Mouse (Mus musculus) urinary bladder, postnatal 14 days (tissue): ENCODE results near the gene Dpf3.

Experiments
- DNase-seq: peaks from one replicate; pipeline ENCODE4 v3.0.0; 2021; ENCODE audit warnings: low spot score

Dpf3 gene

DNA sequence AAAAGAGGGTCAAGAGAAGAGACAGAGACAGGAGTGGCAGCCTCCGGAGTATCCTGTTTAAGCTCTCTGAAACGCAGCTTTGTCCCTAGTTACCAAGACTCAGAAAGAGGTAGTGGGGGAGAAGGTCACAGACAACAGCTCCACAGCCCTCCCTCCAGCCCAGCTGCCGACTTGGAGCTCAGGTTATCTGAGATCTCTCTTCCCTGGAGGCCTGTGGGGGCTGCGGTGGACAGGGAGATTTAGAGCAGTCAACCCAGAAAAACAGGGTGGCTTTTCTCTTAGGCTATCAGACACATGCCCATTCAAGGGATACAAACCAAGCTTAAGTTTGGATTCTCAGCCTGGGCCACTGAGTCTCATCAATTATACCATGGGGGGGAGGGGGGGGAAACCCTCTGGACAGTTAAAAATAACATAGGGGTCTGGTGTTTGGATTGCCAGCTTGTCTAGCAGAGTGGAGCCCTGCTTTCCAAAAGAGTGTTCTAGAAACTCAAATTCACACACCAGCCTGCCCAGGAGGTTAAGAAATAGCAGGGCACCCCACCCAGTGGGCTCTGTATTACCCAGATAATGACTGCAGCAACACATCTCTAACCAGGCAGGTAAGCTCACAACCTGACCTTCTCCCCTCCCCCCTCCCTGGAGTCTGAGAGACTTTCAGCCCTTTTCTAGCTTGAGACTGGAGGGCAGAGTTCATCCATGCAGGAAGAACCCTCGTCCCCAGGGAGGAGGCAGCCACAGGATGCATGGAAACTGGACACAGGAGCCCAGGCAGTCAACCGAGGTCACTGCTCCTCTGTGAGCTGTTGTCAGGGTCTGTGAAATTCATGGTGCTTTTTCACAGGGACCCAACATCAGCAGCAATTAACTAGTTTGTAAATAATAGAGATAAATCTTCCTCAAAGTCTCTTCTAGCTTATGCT lies 20.7 kb downstream of the Dpf3 start:
- no peak for DNase-seq

DNA sequence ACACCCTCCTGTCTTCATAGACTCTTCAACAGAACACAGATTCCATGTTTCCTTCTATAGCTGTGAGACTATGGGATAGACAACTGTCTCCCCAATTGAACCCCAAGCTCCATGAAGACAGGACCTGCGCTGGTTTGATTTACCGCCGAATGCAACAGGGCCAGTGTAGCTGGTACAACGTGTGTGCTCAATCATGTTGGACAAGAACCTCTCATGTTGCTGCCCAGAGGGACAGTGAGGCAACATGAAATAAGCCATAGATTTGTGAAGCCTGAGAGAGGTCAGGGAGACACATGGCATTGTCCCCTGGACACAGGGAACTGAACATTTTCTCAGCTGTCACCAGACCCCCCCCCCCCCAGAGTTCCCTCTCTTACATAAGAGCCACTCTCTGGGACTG lies 21.5 kb downstream of the Dpf3 start:
- no peak for DNase-seq

DNA sequence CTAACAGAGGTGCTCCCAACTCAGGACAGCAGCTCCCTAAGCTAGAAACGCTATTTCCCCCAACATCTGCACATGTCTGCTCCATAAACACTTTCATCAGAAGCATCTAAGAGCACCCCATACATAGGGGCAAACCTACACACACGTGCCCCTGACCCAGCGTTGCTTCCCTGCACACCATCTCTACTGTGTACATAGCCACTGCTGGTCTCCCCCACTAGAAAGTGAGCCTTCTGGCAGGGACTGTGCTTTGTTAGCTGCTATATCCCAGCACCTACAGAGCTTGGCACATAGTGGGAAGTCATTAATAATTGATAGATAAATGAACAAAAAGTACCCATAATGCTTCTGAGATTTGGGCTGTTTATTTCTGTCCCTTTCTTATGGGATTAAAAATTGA lies 27.2 kb downstream of the Dpf3 start:
- DNase-seq = no peak

DNA sequence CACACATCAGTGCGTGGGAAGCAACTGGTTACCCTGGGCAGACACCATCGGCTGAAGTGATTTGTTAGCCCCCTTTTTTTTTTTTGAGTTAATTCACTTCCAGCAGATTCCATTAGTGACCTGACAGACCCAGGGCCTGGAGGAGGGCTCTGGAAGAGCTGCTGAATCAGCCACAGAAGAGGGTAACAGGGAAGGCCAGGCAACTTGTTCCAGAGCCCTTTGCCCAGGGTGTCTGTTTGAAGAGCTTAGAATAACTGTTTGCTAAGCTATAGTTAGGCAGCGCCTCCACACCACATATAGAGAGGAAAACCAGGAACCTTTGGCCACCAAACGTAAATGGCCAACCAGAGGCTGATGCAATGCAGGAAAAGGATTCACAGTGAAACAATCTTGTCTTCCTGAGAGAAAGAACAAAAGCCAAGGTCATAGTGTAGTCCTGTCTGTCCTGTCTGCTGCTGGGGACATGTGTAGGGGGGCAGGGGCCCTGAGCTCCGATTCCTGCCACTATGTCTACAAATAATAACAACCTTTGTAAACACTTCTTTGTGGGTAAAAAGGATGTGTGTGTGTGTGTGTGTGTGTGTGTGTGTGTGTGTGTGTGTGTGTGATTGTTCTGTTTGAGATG lies 32.7 kb downstream of the Dpf3 start:
- DNase-seq = no peak

DNA sequence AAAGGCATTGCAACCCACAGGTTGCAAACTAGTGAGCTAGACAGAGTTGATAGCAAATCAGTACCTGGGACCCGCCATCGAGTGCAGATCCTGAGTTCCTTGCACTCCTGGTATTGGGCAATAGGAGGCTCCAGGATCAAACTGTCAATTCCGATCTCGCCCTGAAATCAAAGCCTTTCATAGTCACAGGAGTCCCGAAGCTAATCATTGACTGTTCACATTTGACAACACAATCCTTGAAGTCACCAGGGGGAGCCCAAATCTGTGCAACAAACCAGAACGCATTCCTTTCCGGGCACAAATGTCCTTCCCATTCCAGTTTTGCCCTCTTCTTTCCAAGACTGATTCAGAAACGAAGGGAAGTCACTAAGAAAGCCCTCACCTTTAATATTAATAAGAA lies 35.7 kb downstream of the Dpf3 start:
- DNase-seq = no peak

DNA sequence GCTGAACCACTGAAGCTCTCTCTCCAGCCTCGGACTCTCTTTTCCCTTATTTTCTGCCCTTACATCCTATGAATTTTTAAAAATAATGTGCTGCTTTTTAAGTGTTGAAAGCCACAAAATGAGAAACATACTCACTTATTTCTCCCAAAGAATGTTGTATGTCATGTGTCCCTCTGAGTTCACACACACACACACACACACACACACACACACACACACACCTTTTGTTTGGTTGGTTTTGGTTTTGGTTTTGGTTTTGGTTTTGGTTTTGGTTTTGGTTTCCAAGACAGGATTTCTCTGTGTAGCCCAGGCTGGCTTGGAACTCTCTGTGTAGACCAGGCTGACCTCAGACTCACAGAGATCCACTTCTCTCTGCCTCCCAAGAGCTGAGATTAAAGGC lies 37.0 kb downstream of the Dpf3 start:
- DNase-seq = no peak

DNA sequence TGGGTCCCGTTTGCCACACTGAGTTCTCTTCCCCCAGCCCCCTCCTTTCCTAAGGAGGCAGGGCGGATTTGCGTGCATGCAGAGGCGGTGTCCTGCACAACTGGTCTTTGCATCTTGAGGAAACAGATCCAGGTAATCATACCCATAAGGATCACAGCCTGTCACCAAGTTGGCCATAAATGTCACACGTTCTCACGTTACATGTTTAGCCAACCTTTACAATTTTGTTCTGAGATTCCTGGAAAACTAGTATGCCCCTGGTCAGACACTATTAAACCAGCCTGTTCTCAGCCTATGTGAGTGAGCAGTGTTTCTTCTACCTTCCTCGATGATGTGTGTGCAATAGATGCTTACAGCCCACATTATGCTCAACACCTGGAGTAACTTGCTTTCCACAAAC lies 38.3 kb downstream of the Dpf3 start:
- no peak for DNase-seq

DNA sequence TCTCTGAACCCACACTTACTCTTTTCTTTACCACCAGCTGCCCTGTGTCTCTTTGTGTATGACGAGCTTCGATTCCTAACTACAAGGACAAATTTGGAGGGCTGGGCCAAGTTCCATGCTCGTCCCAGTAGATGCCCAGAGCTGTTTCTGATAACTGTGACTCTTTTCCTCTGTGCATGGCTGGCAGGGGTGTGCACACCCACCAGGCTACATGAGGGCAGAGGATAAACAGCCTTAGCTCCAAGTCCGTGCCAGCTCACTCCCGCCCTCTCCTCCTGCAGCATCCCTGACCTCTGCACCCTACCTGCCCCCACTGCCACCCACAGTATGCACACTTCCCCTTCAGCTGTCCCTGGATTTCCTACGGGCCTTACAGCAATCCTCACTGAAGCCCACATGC lies 41.9 kb downstream of the Dpf3 start:
- no peak for DNase-seq

DNA sequence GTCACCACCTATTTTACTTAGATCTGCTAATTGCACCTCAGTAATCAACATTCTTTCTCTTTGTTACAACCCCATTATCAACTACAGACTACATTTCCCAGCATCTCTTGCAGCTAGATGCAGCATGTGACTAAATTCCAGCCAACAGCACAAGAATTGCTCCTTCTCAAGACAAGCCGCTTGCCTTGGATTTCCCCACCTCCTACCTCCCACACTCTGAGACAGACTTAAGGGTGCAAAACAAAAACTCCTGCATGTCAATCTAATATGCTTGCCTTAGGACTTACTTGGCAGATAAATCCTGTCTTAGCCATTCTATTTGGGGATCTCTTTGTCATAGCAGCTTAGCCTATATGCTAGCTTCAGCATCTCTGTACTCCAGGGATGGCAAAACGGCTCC lies 43.1 kb downstream of the Dpf3 start:
- no peak for DNase-seq

DNA sequence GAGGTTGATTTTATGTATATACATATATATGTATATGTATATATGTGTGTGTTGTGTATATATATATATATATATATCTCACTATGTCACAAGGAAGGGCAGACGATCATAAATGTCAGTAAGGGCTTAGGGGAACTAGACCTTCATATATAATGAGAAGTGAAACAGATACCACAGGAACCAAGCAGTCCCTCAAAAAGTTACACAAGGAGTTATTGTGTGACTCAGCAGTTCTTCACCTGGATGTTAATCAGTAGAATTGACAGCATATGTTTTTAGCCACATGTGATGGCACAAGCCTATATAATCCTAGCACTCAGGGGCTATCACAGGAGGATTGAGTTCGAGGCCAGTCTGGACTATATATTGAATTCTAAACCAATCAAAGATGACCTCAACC lies 49.5 kb downstream of the Dpf3 start:
- no peak for DNase-seq

DNA sequence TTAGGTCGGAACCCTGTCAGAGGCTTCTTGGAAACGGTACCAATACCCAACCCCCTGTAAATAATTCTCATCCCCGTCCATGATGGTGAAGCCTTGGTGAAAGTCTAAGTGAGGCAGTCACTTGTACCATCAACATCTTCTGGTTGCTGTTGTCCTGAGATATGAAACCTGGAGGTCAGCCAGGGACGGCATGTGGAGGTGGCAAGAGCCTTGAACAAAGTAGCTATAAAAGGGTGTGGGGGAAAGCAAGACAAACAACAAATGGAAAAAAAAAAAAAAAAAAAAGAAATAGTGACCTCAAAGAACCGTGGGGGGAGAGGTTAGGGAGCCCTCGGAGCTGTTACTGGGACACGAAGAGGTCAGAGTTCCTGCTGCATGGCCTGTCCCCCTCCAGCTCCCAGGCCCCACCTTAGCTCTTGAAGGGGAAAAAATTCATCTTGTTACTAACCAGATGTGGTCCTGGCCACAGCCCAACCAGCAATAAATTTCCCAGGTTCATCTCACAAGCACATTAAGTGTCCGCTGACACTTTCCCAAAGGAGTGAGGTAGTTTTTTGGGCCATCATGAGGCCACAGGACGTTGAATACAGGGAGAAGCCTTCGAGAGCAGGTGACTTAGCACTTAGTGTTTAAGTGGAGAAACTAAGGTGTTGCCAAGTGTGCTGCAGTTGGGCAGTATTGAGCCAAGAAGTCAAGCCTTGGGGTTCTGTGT lies 53.4 kb downstream of the Dpf3 start:
- DNase-seq = no peak

DNA sequence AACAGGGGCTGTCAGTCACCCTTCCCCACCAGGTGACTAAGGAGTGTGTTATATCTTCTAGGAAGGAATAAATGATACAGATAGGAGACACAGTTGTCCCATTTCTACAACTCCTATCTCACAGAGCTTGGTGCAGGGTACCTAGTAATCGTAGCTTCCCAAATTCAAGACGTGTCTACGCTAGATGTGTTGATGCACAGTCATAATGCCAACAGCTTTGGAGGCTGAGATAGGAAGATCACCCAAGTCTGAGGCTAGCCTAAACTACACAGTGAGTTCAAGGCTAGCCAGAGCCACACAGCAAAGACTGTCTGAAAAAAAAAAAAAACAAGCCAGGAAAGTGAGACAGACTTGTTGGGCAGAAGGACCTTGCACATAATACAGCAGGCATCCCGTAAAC lies 54.1 kb downstream of the Dpf3 start:
- DNase-seq = no peak

DNA sequence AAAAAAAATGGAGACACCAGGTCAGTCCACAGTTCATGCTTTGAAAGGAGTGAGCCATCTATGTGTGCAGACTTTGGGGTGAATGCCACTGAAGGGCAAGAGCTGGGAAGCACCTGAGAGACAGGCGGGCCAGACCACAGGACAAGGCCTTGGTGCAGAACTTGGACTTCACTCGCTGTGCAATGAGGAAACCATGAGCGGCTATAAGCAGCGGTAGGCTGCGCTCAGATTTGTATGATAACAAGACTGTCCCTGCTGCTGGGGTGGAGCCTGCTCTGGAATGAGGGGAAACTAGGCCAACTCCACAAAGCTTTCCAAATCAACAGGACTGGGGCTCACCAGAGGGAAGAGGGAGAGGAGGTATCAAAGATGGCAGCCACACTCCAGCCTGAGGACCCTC lies 57.3 kb downstream of the Dpf3 start:
- DNase-seq = no peak

DNA sequence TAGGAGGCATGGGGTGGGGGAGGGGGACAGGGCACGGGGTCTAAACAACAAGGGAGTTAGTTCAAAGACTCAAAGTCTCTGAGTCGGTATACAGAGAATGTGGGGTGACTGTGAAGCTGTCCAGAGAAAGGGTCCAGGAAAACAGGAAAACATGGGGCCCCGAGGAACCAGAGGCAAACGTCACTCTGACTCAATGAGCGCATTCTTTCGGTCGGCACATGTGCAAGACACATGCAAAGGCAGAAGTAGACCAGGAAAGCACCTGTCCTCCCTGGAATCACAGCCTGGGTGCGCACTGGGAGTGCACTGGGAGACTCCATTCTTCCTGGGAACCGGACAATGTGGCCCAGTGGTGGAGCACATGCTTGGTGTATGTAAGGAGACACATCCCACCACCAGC lies 59.5 kb downstream of the Dpf3 start:
- DNase-seq = no peak

DNA sequence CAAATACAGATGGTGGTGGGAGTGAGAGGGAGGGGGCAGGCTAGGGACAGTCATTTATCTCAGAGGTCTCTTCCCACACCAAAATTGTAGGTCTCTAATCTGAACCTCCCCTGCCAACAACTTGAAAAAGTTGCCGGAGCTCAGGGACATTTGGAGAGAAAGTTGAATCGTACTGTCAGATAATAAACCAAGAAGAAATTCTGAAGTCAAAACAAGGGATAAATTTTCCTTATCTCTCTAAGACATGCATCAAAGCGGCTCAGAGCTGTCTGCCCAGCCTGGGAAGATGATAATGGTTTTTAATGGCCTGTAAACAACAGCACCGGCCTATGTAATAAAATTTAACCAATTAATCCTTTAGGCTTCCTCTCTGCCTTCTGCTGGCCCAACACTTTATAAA lies 59.9 kb downstream of the Dpf3 start:
- no peak for DNase-seq

DNA sequence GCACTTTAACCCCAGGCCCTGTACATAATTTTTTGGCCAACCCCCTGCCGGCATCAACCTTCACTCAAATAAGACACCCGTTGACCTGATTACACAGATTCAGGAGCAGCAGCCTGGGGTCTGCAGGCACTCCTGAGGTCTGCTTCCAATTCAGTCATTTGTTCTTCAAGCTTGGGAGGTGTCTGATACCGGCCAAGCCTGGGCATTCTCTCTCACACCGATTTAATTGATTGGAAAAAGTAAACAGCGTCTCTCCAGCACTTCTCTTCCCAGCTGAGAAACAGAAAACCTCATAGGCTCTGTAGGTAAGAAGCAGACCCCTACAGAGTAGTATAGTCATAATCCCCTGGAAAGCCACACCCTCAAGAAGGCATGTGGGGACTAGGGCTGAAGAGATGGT lies 61.2 kb downstream of the Dpf3 start:
- no peak for DNase-seq

DNA sequence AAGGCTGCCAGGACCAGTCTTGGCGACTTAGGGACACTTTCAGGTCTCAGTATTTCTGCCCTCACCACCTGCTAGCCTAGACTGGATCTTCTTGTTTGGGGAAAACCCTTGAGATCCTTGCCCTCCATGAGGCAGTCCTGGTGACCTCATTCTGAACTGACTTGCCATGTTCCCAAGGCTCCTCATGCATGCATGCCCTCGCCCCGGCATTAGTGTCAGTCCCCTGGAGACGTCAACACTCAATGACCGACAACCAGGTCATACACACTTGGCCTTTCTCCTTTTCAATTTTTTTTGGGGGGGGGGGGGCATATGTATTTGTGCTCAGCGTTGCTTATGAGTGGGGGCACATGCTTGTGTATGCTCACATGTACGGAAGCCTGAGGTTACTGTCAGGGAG lies 61.8 kb downstream of the Dpf3 start:
- DNase-seq = no peak

DNA sequence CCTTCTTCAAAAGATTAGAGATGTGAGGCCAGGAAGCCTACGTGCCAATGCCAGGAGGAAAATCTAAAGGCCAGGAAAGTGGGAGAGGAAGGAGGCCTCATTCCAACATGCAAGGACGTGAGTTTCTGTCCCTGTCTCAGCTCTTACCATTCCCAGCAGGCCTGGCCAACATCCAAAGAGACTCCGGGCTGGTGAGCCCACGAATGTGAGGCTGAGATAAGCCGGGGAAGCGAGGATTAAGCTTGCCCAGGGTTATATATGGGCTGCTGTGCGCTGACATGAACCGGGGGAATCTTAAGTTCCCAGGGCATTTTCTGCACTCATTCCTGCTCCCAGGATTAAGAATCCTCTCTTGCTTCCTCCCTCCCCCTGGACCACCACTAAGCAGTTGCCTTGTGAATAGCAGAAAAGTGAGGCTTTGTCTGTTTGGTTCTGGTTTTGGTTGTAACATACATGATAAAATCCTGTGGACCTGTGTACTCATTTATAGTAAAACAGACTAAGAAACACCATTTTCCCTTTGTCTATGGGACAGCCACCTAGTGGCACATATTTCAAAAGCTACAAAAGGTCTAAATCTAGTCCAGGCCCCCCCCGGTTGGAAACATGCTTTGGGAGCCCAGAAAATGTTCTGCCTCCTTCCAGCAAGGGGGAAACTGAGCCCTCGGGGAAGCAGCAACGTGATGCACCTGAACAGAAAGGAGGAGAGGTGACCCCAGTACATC lies 62.6 kb downstream of the Dpf3 start:
- DNase-seq = no peak

DNA sequence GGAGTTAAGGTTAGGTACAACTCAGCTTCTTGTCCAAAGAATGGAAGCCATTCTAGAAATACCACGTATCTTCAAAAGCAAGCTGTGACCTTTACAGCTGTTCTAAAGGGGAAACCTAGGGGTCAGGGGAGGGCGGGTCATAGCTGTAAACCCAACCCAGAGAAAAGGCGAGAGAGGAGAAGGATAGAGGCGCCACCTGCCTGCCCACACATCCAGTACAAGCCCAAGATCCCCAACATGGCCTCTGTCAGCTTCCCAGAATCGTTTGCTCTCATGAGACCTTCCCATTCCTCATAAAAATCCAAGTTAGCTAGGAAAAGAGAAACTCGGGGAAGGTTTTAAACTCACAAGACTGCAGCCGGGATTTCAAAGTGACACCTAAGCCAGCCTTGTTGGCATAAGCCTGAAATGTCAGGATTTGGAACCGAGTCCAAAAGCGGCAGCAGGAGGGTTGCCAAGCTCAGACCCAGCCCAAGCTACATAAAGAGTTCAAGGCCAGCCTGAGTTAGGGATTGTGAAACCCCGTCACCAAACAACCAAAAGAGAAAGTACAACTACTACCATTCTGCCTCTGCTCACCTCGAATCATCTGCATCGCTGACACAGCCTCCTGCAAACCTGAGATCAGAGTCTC lies 63.3 kb downstream of the Dpf3 start:
- DNase-seq = no peak

DNA sequence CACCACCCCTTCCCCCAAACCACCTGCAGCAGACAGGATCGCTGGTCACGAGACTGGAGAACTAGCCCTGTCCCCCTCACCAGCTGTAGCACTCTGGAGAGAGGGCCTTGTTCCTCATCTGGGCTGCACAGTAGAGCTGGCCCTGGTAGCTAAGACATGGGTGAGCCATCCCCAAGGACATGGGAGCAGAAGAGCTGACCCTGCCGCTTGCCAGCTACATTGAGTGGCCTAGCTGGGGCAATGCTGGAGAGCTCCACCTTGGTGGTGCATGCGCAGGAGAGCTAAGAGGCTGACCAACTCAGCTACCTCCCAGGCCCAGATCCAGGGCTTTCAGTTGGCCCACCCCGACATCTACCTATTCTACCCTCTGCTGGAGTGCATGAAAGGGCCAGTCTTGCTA lies 67.2 kb downstream of the Dpf3 start:
- no peak for DNase-seq

DNA sequence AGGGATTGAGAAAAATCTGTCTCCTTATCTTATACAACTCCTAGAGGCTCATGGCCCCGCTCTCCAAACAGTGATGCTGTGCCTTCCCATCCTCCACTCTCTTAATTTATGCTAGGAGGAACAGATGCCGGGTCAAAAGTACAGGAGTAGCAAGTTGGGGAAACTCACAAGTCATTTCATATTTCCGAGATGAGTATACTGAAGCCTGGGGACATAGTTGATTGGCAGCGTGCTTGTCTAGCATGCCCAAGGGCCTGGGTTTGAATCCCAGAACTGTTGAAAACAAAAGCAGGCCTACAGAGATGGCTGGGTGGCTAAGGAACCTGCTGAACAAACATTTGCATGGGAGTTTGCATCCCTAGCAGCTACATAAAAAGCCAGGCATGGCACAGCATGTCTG lies 72.3 kb downstream of the Dpf3 start:
- no peak for DNase-seq

DNA sequence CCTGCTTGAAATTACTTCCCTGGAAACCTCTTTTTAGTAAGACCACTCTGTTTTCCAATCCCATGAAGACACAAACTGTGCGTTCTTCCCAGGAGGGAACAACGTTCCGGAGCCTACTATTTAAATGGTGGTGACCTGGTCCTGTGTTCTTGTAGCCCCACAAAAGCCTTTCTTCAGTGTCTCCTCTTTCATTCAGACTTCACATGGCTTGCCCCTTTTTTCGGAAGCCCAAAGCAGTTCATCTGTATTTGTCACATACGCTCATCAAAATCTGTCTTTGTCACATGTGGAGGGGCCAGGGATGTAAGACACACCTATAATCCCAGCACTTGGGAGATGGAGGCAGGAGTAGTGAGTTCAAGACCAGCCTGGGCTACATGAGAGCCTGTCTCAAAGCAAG lies 73.8 kb downstream of the Dpf3 start:
- no peak for DNase-seq
